Mouse (Mus musculus): ENCODE measurements around the gene Dcaf7.

GRCm38 (mm10) chr11:106034986-106035385 is 1.7 kb upstream of the Dcaf7 start:
- TF ChIP-seq CTCF (IDR thresholded peaks at IDR 0.05; ENCODE audit: control insufficient read depth, insufficient read depth, insufficient replicate concordance, low read depth, low read length): no peak
- no peak for TF ChIP-seq POLR2A (IDR thresholded peaks at IDR 0.05; ENCODE audit: control insufficient read depth, low read depth, low read length)

Data from testis, adult 2 months (tissue).